Mouse (Mus musculus) kidney, adult 18-20 months (tissue): Measurements from ENCODE around the gene Myo1e.

ENCODE experiments used
- DNase-seq: peaks from one replicate; pipeline ENCODE4 v3.0.0; 2021

Myo1e gene

GRCm38 (mm10) chr9:70439959-70440358 lies 232.8 kb downstream of the Myo1e start:
- no peak for DNase-seq

GRCm38 (mm10) chr9:70449072-70449471 lies 241.9 kb downstream of the Myo1e start:
- no peak for DNase-seq
